Mouse (Mus musculus): ENCODE results near the gene Rasgrp1.

The Rasgrp1 gene

DNA sequence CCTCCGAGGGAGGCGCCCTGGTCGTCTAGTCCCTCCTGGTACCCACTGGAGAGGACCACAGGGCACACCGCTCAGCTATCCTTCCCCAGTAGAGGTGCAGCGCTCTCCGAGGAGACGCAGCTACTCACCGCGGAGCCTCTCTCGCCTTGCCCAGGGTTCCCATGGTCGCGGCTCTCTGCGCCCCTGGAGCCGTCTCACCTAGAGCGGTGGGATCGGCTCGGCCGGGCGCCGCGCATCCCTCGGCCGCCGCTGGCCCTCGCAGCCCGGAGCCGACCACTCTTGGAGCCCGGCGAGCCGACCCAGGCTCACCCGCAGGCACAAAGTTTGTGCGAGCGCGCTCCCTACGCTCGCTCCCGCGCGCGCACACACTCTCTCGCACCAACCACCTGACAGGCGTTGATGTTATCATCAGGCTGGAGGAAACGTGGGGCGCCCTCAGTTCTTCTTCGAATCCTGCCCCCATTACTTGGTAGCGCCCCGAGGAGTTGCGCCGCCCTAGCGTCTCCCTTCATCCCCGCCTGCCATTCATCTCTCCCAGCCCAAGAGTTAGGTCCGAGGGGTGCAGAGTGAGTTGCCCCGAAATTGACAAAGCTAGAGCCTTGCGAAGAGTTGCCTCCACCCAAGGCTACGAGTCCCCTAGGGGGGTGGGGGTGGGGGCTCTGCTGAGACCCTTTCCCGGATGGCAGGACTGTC is at the start of gene Rasgrp1:
Rasgrp1 (minus strand) TSS at position 455 of the 693 bp plus-strand sequence.
- 2% methylated on average over 56 of the region's 56 CpGs for WGBS

DNA sequence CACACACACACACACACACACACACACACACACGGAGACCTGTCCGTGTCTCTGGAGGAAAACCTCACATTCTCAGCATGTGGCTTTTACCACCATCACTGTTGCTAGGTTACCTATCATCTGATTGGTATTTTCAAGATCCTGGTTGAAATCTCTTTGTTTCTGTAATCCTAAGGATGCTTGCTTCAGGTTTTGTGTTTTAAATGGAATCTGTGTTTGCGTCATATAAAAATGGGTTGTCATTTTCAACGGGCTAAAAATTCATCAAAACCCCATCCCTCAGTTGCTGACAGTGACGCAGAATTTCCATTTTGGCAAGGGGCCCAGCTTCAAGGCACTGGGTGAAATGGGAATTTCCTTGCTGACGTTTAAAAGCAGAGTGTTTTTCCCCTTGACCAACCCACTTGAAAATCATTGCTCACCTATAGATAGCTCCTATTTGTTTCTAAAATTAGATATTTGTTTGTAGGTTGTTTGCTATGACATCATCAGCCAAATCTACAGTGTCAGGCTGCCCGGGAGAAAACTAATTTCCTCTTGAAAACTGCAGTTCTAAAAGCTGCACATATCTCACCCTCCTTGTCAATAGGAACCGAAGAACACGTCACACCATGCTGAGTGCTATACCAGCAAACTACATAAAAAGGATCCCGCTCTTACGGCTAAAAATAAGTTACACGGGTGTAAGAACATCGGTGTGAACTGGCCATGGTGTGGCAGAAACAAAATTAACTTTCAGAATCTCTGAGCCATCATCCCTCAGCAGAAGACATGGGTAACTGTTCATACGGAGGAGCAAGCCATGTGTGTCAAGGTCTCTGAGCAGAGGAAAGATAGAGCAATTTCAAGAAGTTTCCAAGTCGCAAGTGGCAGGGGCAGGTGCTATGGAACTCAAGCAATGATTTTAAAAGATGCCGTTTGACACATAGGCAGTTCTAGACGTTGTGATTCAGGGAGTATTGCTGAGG is 47.4 kb upstream of the Rasgrp1 start:
- WGBS = 38% methylated on average over 17 of the region's 17 CpGs

DNA sequence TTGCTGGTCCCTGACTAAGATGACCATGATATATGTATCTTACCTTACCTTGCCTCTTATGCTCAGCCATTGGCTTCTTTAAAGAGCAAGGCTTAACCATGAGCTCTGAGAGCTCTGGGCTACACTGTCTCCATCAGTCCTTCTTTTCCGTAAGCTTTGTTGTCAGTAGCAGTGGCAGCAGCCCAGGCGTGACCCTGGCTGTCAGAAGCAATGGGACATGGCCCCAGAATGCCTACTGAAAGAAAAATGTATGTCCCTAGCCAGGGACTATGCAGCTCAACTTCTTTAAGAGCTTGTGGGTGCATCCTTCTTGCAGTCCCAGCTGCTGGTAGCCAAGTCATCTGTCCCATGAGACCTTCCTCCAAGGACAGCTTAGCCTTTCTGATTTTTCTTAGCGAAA is 46.7 kb upstream of the Rasgrp1 start:
- WGBS = 74% methylated on average over 3 of the region's 3 CpGs

DNA sequence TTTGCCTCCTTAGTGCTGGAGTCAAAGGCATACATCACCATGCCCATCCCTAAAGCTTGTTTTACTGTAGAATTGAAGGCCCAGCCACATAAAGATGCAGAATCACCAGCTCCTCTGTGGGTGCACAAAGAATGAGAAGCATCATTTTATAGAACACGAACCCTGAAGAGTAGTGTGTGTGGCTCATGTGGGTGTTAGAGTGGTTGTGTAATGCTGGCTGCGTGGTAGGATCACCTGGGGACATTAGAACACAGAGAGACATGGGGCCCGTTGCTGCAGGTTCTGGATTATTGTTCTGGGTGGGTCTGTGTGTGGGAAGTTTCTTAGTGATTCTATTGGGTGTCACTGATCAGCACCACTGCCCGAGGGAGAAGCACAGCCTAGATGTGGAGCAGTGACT is 45.3 kb upstream of the Rasgrp1 start:
- WGBS = 45% methylated on average over 4 of the region's 4 CpGs

DNA sequence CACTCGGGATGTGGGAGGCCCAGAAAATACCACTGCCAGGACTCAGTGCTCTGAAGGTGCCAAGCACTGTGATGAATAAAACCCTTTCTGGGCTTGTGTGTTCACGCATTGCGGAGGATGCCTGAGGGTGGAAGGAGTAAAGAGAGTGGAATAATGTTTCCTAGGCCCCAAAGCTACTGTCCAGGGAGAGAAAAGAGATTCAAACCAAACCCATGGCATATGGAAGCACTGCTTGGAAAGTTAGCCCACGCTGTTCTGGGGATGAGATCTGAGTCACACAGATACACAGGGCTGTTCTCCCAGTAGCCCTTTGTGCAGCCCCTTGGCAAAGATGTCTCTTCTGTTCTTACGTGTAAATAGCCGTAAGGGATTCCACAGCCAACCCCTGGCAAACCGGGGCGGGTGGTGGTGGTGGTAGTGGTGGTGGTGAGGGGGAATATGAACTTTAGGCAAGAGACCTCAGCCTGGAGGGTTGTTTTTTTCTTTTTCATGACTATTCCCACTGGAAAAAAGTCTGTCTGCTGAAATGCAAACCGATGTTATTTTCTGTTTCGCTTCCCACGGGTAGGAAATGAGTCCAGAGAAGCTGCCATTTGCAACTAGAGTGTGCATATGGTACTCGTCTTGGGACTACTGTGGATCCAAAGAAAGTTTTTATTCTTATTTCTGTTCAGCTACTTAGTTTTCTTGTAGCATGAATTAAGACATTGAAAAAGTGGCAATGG is 44.3 kb upstream of the Rasgrp1 start:
- WGBS = 31% methylated on average over 12 of the region's 12 CpGs

DNA sequence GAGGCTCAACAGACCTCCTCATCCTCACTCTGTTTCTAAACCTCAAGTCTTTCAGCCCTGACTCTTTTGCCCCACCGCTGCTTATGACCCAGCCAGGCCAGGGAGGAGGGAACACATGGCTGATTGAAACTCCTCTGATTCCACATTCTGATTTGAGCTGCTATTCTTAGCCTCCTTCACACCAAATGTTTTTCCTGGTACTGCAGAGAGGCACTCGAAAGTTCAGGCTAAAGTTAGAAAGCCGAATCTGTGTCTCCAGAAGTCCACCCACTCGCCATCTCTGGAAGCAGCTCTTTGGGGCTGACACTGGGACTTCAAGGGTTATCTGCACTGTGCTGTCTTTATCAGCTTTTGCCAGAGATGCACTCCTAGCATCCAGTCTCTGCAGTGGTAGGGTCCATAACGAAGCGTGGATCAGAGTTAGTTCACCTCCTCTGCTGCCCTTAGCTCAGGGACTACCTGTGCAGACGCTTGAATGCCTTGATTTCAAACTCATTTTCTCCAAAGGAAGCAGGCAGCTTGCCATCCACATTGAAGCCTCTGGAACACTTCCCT is 43.3 kb upstream of the Rasgrp1 start:
- 26% methylated on average over 7 of the region's 7 CpGs for WGBS

DNA sequence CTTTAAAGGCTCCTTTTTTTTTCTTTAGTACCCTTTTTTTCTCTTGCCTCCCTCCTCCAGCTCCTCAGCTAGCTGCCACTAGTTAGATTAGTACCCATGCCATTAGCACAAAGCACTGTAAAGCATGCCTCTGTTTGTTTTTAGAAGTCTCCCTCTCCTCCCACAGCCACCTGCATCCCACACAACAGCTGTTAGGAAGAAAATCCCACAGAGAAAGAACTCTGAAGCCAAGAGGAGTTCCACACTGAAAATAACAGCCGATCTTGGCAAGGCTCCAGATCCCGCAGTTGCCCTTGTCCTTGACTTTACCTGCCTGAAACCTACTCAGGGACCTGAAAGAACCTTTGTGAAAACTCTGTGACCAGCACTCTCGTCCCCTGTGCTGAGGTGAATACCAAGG is 38.5 kb upstream of the Rasgrp1 start:
- WGBS = 31% methylated on average over 3 of the region's 3 CpGs

DNA sequence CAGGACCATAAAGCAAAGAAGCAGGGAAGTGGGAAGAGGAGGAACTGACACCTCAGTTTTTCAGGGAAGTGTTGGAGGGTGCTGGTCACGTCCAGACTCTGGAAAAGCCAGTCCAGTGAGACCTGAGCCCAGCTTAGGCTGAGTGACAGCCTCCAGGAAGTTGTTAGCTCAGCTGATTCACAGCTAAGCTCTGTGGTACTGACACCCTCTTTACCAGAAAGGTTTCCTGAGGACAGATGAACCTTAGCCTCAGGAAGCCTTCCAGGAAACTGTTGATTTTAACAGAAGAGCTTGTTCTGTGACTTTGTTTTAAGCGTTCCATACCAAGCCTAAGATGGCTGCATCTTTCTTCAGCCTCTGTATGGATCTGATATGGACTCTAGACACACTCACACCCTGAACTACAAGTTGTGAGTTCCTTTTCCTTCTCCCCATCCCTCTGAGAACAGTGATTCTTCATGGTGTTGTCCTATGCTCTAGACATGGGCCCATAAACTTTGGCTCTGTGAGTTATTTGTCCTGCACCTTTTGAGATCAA is 31.6 kb upstream of the Rasgrp1 start:
- WGBS = 59% methylated on average over 2 of the region's 2 CpGs

DNA sequence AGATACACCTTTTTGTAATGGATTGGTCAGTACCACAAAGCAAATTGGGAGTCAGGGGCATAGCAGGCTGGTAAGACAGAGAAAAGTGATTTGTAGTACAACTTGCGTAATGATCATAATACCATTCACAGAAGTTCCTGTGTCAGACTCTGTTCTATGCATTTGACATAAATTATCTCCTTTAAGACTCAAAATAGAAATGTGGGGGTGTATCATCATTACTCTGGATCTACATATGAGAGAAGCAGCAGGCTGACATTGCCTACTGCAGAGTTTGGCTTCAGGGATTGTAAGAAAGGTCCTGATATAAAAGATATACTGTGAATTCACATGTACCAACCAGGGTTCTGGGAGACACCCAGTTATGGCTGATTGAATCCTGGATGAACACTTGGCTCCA is 28.9 kb upstream of the Rasgrp1 start:
- WGBS = 56% methylated on average over 1 of the region's 1 CpGs

DNA sequence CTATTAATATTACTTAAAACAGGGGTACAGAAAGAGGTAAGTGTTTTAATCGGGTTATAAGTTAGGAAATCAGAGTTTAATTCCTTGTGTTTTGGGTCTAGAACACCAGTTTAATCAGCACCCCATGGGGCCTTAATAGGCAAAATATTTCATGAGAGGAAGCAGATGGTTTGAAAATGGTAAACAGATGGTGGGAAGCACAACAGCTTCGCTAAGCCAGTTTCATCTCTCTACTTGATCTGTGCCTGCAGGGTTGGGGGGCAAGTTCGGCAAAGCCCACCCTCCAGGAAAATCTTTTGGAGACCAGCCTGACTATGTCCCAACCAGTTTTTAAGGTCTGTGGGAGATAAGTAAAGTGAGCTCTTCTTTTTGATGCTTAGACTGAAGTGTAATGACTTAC is 23.7 kb upstream of the Rasgrp1 start:
- 57% methylated on average over 3 of the region's 3 CpGs for WGBS

DNA sequence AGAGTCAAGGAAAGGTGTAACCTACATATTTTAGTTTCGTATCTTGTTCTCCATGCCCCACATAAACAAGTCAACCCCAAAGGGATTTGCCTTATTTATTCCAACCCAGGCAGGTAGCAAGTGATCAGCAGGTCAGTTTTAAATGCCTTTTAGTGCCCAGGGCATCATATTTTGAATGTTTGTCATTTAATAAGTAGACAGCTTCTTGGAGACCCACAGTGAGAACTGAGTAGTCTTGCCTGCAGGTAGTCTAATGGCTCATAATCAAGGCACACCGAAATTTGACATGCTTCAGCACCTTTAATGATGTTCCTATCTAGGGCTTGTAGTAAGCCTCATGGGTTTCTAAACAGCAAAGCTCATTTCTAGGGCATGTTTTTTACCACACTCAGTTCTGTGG is 21.3 kb upstream of the Rasgrp1 start:
- 91% methylated on average over 2 of the region's 2 CpGs for WGBS

DNA sequence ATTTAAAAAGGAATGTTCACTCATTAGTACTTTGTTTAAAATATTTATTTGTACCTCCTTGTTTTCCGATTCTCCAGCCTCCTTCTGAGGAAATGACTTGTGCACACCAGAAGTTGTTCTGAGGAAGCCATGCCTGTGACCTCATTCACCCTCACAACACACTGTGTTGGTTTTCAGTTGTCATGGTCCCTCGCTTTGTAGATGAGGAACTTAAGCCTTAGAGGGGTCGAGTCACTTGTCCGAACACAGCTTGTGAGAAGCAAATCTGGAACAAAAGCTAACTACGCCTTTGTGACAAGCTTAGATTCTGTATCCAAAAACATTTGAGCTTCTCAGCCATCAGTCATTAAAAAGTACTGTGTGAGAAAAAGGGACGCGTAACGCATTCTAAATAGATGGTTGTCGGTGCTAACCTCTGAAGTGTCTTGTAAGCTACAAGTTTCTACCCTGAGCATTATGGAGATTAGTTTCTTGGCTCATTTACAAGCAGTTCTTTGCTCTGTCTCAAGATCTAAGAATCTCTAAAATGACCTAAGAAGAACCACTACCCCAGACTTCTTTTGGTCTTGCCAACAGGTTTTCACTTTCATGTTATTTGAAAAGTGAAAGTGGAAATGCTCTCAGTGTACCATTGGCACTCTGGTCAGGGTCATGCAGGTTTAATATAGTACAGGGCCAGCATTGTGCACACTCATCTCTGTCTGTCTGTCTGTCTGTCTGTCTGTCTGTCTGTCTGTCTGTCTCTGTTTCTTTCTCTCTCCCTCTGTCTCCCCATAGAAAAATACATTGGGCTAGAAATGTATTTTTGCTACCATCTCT is 9.7 kb upstream of the Rasgrp1 start:
- 72% methylated on average over 9 of the region's 9 CpGs for WGBS

DNA sequence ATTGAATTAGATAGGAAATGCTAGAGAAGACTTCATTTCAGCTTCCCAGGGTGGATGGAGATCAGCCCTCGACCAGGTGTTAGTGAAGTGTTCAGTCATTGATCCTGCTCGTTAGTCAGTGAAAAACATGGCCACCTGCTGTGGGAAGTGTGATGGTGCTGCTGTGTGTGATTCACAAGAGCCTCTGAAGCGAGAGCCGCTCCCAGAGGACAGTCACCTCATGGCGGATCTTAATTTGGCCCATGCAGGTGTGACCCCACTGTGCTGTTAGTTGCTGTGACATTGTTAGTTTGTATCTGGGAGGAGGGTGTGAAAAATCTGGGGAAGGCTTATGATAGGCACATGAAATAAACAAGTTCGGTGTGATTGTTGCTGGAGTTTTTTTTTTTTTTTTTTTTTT is 7.3 kb upstream of the Rasgrp1 start:
- 56% methylated on average over 6 of the region's 6 CpGs for WGBS

DNA sequence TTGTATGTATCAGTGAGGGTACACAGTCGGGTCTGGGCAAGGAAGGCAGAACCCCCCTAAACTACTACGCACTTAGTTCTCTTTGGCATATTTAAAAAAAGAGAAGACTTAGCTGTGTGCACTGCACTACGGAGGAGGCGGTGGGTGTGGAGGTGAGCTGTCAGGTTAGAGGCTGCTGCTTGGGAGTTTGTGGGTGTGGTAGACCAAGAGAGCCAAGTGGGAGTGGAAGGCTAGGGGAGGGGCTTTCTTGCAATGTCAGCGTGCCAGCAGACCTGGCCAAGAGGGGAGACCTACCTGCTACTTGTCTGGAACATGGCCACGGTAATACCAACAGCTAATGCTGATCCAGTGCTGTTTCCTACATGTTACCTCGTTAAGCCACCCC is 431 bp upstream of the Rasgrp1 start:
- 25% methylated on average over 7 of the region's 7 CpGs for WGBS

DNA sequence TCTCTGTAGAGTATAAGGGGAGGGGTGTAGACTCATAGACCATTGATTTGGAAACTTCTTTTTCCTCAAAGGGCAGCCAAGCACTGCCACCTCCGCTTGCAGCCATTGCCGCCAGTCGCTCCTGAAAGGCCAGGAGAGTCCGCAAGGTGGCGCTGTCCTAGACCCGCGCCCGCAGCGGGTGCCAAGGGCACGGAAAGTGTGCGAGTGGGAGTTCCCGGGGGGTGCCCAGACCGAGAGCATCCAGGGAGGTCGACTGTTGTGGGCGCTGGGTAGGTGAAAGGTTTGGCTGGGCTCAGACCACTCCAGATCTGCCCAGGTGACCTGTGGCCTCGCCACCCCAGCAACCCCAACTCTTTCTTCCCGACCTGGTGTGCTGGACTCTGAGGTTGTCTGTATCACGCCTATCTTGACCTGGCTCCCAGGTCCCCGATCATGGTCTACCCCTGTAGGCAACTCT is 683 bp downstream of the Rasgrp1 start:
- WGBS = under 1% methylated on average over 19 of the region's 19 CpGs

DNA sequence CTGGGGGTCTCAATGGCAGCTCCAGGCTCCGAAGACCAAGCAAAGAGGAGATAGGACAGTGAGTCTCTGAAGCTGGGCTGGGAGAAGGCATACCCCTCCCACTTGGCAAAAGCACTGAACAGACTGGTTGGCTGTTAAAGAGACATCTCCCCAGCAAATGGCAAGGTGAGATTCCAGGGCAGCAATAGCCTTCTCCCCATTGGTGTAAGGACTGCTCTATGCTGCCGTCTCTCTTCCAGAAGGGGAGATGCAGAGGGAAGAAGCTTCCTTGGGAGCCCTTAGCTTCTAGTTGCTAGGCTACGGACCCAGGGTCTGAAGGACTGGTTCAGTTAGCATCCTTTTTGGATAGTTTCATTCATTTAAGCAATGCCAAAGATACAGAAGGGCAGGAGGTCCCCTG is 4.3 kb downstream of the Rasgrp1 start:
- WGBS = 29% methylated on average over 3 of the region's 3 CpGs

DNA sequence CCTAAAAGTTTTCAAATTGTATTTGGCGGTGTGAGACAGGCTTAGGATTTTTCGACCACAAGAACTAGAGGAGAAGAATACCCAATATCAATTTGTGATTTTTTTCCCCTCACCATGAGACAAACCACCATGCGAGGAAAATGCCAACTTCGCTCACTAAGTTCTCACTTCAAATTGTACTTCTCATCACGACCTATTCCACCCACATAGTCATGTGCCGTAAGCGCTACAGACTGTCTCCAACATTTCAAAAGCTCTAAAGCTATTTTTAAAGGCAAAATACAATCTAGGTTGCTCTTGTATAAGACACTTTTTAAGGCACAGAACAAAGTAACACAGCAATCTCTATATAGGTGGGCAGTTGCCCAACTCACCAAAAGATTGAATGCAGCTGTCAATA is 4.9 kb downstream of the Rasgrp1 start:
- 55% methylated on average over 7 of the region's 7 CpGs for WGBS

DNA sequence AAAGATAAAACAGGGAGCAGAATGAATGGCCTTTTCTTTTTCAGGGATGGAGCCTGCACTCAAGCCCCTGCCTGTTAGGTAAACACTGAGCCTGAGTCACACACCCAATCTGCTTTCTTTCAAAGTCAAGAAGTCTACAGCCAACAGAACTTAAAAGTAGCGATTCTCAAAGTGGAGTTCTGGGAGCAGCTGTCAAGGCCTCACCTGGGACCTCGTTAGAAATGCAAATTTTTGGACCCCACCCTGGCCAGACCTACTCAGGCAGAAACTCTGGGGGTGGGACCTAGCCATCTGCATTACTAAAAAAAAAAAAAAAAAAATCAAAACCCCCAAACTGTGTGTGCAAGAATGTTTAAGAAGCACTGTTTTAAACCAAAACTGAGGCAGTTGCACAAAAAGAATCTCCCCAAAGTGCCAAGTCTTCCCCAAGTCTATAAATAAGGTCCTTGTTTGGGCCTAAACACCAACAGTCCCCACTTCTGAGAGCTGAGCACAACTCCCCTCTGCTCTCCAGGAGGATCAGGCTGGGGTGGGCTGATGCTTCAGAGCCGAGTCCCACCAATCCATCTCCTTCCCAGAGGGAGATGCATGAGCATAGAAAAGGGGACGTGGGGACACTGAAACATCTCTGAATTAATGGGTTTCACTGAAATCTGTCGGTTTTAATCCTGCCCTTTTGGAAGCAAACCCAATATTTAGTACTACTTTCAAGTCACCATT is 5.7 kb downstream of the Rasgrp1 start:
- WGBS = 23% methylated on average over 5 of the region's 5 CpGs

DNA sequence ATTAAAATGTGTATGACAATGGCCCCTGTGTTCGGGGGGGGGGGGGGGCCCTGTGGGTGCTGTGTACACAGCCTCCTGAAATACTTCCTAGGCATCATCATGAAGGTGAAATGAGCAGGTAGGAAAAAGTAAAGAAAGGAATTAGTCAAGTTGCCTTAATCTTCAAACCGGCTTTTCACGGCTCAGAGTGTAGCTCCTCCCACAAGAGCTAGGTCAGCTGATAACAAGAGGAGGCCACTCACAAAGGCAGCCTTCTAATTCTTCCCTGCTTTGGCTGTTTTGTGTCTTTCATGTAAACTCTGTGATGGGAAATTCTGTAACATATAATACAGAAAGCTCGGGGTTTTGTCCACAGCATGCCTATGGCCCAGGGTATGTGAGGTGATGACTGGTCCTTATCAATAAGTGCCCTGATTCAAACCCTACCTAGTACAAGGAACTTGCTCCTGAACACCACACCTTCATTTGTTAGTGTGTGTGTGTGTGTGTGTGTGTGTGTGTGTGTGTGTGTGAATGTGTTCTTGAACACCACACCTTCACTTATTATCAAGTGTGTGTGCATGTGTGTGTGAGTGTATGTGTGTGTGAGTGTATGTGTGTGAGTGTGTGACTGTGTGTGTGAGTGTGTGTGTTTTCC is 7.1 kb downstream of the Rasgrp1 start:
- 39% methylated on average over 4 of the region's 4 CpGs for WGBS

DNA sequence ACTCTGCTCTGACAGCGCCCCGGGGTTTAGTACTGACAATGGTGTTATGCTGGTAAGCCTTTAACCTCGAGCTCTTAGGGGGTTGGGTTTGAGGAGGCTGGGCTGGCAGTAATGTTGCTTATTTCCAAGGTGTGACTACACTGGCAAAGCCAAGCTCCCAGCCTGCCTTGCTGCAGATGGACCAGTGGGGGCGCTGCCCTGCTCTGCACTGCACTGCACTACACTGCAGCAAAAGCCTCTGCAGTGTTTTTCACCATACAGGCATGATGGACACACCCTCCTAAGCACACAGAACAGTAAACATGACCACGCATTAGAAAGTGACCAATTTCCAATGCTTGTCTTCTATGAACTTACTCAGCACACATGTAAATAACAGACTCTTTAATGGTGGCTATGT is 11.2 kb downstream of the Rasgrp1 start:
- 63% methylated on average over 5 of the region's 5 CpGs for WGBS
